Mouse (Mus musculus): ENCODE results near the gene Lama4. TPM values are rescaled to one million over a fixed set of nuclear protein-coding genes. Genes with fewer than 3 reads are reported as not detected.

Lama4 gene
- total RNA-seq, 2 experiments from 2014 or later: not detected

GRCm38 (mm10) chr10:39044476-39044995 lies 79.2 kb downstream of the Lama4 start:
- no peak for ATAC-seq (replicated peaks; ENCODE audit: low FRiP score, low TSS enrichment, poor library complexity, severe bottlenecking)

DNA sequence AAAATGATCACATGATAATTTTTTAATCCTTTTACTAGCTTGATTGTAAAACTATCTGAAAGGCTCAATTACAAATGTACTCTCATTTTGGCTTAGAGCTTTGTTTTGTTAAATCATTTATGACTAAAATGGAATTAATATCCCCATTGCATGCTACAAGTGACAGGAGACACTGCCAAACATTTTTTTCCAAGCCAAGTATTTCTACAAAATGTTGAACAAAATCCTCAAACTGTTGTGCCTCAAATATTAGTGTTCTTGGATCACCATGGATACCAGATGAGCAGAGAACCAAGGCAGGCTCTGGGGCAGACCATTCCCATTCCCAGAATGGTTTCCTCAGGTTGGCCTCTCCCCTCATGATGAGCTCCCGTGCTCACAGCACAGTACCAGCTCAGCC lies 79.8 kb downstream of the Lama4 start:
- ATAC-seq (replicated peaks; ENCODE audit: low FRiP score, low TSS enrichment, poor library complexity, severe bottlenecking): no peak

GRCm38 (mm10) chr10:39047775-39048174 lies 82.5 kb downstream of the Lama4 start:
- no peak for ATAC-seq (replicated peaks; ENCODE audit: low FRiP score, low TSS enrichment, poor library complexity, severe bottlenecking)

DNA sequence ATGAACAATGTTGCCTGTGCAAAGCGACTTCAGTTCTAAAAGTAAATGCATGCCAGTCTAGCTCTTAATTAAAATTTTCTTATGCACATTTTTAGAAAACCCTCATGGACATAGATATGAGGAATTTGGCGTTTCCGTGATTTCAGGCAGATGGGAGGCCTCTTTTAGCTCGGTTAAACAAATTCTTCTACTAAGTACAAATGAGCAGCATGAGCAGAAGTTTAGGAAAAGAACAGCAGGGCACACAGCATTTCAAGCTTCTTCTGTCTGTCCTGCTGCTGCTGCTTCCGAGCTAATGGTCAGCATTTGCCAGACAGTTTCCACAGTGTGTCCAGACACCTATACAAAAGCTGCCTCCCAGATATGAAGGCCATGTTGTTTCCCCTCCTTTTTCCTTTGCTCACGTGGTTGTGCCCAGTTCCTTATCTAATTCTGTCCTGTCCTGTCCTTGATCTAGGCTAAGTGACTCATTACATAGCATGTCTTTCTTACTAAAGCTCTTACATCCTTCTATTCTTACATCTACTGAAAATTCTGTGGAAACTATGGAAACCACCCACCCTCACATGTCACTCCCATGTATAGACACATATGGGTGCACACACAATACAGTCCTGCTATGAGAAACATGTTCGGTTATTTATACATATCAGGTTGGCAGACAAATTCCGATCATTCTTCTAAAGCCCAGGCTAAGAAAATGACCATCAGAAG lies 84.4 kb downstream of the Lama4 start:
- ATAC-seq (replicated peaks; ENCODE audit: low FRiP score, low TSS enrichment, poor library complexity, severe bottlenecking): no peak

DNA sequence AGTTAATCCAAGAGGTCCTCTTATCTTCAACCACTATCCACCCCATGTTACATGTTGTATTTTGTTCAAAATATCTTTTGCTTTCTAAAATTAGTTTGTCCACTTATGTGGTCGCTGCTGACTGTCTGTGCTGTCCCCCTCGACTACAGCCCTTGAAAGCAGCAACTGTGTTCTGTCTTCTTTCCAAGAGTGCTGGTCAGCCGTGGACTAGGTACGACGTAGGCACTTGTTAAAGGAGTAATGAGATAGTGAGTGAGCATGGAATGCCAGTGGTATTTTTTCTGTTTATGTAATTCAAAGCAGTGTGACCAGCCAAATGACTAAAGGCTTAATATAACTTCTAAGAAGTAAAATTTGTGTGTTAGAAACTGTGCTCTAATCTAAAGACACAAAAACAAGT lies 90.7 kb downstream of the Lama4 start:
- ATAC-seq (replicated peaks; ENCODE audit: low FRiP score, low TSS enrichment, poor library complexity, severe bottlenecking): no peak

DNA sequence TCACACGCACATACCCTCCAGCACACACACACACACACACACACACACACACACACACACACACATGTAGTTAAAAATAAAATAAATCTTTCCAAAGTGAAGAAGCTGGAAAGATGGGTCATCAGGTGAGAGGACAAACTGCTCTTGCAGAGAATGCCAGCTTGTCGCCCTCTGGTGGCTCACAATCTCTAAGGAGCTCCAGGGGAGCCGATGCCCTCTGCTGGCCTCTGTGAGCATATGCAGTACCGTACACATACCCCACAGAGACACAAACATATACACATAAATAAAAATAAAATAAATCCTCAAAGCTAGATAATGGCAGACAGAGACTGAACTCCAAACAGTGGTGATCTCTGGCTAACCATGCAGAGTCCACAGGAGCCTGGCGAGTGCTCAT lies 99.4 kb downstream of the Lama4 start:
- ATAC-seq (replicated peaks; ENCODE audit: low FRiP score, low TSS enrichment, poor library complexity, severe bottlenecking): 0 out of 2 replicates have a peak, but pooled peaks have one; percentile 61

DNA sequence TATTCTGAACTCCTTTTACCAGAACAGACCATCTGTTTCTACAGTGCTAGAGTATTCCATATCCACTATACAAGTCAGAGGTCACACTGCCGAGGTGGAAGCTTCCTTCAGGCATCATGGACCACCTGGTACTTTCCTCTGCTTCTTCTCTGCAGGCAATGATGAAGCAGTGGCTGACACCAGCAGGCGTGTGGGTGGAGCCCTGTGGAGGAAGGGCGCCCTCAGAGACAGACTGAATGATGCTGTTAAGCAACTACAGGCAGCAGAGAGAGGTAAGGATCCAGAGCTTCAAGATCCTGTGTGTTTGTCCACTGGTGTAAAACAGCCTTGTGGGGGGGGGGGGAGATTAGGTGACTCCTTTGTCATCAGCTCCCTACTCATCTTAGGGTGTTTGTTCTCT lies 100.1 kb downstream of the Lama4 start:
- no peak for ATAC-seq (replicated peaks; ENCODE audit: low FRiP score, low TSS enrichment, poor library complexity, severe bottlenecking)

DNA sequence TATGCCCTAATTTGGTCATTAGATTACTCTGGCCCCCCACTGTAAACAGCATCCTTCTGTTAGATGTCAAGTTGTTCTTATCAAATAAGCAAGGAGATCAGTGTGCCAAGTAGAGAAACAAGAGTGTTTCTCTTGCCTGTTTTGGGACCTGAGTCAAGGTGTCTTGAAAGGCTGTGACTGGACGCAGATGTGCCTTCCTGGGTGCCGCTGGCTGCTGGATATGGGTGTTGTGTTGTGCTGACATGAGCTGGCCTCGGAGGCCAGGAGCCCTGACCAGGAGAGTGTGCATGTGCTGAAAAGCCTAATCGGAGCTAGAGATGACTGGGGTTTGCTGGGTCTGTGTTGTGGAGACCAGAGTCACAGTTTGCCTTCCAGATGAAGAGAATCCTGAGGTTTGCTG lies 100.7 kb downstream of the Lama4 start:
- ATAC-seq (replicated peaks; ENCODE audit: low FRiP score, low TSS enrichment, poor library complexity, severe bottlenecking): no peak

GRCm38 (mm10) chr10:39066962-39067361 lies 101.6 kb downstream of the Lama4 start:
- ATAC-seq (replicated peaks; ENCODE audit: low FRiP score, low TSS enrichment, poor library complexity, severe bottlenecking): peak; percentile 99

- ATAC-seq (replicated peaks; ENCODE audit: low FRiP score, low TSS enrichment, poor library complexity, severe bottlenecking): no peak
Observed at GRCm38 (mm10) chr10:39072048-39072447, 106.7 kb downstream of the Lama4 start.

GRCm38 (mm10) chr10:39096981-39097380 lies 131.7 kb downstream of the Lama4 start:
- no peak for ATAC-seq (replicated peaks; ENCODE audit: low FRiP score, low TSS enrichment, poor library complexity, severe bottlenecking)

DNA sequence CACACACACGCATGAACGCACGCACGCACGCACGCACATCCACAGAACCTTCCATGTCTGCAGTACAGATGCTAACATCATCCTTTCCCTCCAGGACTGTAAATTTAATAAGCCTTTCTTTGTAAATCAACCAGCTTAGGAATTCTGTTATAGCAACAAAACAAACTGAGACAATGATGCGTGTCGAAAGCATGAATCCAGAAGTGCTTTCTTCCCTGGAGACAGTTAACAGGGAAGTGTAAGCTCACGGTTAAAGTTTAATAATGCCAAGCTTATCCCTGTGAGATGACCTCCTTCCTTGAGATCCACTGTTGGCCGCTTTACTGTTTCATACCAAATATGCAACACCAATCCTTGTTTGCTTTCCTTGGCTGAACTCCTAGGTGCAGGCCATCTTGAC lies 133.4 kb downstream of the Lama4 start:
- ATAC-seq (replicated peaks; ENCODE audit: low FRiP score, low TSS enrichment, poor library complexity, severe bottlenecking): no peak

DNA sequence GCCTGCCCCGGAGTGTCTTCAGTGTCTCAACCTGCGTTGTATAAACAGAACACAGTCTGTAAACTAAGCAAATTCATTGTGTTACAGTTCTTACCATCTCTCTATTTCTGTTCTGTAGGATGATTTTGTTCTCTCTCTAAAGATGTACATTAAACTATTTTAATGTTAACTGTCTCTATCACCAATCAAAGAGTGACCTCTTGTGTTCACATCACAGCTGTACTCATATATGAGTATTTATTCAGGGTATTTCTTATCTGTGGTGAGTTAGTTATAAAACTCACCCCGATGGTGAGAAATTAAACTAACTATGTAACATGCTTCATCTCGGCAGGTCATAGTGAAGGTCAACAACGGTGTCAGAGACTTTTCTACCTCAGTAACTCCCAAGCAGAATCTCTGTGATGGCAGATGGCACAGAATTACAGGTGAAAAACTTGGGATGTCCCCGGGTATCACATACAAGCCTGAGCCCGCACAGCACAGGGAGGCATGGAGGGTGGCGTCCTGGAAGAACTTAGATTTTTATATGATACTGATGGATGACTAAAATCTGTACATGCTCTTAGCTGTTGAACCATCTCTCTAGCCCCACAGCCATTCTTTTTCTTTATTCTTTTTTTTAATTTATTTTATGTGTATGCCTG lies 139.6 kb downstream of the Lama4 start:
- no peak for ATAC-seq (replicated peaks; ENCODE audit: low FRiP score, low TSS enrichment, poor library complexity, severe bottlenecking)

DNA sequence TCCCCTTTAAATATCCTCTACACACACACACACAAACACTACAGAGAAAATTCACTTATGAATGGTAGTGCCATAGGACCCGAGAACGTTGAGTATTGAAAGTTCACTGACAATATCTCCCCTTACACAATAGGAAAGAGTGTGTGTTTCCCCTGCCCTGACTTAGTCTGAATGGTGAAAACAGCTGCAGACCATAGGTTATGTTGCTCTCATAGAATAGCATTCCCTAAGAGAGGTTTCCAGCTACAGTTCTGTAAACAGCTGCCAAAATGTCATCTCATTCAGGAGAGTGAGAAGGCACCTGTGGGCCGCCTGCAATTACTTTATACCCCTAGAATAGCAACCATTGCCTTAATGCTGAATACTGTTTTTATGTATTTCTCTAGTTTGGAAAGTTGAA lies 141.1 kb downstream of the Lama4 start:
- no peak for ATAC-seq (replicated peaks; ENCODE audit: low FRiP score, low TSS enrichment, poor library complexity, severe bottlenecking)

GRCm38 (mm10) chr10:39106935-39107334 lies 141.6 kb downstream of the Lama4 start:
- ATAC-seq (replicated peaks; ENCODE audit: low FRiP score, low TSS enrichment, poor library complexity, severe bottlenecking): no peak

DNA sequence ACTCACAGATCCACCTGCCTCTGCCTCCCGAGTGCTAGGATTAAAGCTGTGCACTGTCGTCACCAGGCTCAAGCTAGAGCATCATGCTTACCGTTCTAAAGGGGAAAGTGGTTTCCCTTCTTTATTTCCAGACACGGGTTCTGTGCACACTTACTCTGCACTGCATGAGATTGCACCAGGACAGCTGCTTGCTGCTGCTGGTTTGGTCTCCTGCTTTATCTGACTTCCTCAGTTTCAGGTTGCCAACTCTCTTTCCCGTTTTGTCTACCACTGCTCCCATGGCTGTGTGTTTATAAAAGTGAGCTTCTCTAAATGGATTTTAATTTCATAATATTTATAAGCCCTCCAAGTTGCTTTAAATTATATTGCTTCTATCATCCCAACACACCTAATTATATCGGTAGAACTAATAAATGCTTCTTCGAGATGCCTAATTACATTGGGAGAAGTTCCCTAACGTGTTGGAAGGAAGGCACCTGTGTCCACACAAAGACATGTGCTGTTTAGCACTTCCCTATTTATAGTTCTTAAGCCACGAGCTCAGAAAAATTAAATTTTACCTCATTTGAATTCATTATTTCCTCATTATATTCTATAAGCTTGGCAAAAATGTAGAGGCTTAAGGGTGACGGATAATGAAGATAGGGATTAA lies 143.6 kb downstream of the Lama4 start:
- ATAC-seq (replicated peaks; ENCODE audit: low FRiP score, low TSS enrichment, poor library complexity, severe bottlenecking): no peak

- ATAC-seq (replicated peaks; ENCODE audit: low FRiP score, low TSS enrichment, poor library complexity, severe bottlenecking): no peak
Observed at GRCm38 (mm10) chr10:39109489-39109874, 144.2 kb downstream of the Lama4 start.

GRCm38 (mm10) chr10:39121412-39121811 lies 156.1 kb downstream of the Lama4 start:
- ATAC-seq (replicated peaks; ENCODE audit: low FRiP score, low TSS enrichment, poor library complexity, severe bottlenecking): peak; percentile 59

DNA sequence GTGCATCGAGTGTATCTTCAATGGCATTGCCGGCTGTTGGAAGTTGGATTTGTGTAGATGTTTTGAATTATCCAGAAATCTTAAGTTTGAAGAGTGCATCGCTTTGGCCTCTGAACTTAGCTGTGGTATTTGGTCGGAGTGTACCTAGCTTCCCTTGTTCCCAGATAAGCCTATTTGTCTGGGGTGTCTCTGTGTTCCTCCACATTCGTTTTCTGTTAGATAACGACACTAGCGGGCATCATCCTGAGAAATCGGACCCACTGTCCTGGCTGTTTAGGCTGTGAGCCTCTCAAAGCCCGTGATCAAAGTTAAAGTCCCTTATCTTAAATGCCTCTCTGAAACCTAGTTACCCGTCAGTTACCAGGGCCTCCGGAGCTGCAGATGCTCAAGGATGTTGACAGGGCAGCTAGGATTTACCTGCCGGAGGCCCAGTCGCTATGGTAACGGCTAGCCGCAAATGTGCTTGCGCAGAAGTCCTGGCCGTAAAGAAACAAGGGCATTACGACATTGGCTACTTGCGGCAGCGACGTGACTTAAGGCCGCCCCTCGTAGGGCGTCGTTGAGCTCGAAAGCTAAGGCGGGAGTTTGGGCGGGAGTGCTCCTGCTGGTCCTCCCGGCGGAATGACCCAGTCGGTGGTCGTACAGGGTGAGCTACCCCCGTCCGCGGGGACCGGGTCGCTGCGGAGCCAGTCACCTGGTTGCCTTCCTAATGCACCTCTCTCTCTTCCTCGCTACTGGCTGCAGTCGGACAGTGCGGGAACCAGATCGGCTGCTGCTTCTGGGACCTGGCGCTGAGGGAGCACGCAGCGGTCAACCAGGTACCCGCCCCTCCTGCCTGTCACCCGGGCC lies 168.4 kb downstream of the Lama4 start, which contains the start of the genes Fam229b and Tube1:
Gene Fam229b (minus strand): TSS at position 453 of the 849 bp plus-strand sequence.
Gene Tube1 (plus strand): TSS at position 515 of the 849 bp plus-strand sequence.
- ATAC-seq (replicated peaks; ENCODE audit: low FRiP score, low TSS enrichment, poor library complexity, severe bottlenecking): peak; percentile 94
